Mouse (Mus musculus) brain, adult 2 months (tissue): ENCODE results near the gene Pyroxd2.
"Not testable (repeated sequence)": the region's sequence is repeated elsewhere in the genome, so short reads cannot be mapped to it uniquely, and the experiment has no call there.

ENCODE experiments used
- DNase-seq: peaks from one replicate; pipeline ENCODE4 v3.0.0; 2011; ENCODE audit warnings: low read depth, low spot score

Gene Pyroxd2

DNA sequence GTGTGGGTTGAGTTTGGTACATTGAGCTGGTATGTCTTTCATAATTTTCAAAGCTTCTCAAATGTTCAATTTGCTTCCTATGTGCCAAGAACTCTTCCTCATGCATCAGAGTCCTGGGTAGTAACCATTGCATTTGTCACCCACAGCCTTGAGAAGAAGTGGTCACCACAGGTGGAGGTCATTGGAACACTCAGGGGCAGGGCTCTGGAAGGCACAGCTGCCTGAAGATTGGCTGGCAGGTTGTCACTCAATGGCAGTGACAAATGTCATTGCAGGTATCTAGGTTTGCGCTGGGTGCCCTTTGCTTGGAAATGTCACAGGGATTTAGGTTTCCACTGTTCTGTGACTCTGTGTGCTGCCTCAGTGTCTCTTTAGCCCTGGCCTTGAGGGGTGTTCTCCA is 62.3 kb downstream of the Pyroxd2 start:
- DNase-seq, result no peak

DNA sequence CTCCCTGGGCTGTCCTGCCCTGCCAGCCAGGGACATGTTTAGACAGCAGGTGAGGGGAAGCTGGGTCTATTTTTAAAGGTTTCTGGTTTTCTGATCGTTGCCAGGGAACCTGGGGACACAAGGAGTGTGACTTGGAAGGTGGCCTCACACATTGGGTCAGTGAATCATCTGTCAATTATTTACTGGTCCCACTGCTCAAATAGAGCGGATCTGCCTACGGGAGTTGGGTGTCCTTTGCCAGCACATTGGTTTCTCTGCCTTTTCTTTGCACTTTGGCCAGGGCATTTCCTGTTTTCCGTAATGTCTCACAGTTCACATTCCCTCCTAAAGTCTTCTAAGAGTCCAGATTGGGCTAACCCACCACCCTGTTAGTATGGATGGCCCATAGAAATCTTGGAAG is 62.8 kb downstream of the Pyroxd2 start:
- no peak for DNase-seq

DNA sequence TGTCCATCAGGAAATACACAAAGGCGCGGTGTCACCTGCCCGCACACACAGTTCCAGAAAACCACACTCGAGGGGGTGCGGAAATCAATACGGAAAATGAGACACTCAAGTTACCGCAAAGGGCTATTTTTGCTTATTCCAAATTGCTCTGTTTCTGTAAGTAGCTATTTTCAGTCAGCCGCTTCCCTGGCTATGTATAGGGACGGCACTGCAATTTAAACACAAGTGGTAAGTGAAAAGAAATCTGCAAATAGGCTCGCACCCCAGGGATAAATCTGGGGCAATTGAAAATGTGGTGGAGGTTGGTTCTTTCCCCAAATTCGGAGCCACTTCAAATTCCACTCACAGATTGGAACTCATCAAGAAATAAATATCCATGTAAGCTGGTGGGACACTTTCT is 63.3 kb downstream of the Pyroxd2 start:
- DNase-seq, result peak; percentile 73

DNA sequence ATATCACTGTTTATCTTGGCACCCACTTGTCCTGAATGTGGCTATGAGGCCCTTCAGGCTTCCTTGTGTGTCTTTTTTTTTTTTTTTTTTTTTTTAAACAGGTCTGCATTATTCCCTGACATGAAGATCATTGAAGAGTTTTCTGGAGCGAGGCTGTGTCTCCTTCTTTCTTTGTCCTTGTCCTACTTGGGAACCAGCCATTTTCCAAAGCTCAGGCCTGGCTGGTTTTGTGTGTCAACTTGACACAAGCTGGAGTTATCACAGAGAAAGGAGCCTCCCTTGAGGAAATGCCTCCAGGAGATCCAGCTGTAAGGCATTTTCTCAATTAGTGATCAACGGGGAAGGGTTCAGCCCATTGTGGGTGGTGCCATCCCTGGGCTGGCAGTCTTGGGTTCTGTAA is 69.8 kb downstream of the Pyroxd2 start:
- not testable (repeated sequence) for DNase-seq

DNA sequence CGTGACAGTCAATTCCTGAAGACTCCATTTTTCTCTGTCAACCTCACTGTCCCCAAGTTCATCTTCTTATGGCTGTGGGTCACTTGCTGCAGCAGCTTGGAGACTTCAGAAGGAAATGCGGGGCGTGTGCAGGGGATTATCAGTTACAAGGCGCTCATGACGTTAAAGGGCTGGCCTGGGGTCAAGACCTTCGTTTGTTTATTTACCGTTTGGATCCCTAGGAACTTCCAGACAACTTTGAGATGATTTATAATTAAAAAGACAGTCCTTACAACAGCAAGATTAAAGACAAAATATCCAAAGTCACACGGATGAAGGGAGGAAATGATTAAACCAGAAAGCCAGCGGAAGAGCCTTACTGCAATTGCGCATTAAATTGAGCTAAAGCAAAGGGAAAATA is 74.4 kb downstream of the Pyroxd2 start:
- no peak for DNase-seq

DNA sequence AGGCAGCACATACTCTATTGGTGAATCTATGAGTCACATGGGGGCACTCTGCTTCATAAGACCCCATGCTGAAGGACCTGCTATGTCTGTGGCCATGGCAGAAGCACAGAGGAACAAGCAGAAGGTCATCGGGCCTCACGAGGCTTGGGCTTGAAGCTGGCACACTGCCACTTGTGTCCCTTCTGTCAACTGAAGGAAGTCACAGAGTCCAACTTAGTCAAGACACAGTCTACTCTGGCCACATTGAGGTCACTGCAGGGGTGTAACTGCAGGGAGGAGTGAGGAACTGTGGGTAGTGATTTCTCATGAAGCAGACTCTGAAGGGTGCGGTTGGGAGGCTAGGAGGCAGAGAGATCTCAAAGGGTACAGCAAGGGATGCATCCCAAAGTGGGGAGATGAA is 75.1 kb downstream of the Pyroxd2 start:
- no peak for DNase-seq

DNA sequence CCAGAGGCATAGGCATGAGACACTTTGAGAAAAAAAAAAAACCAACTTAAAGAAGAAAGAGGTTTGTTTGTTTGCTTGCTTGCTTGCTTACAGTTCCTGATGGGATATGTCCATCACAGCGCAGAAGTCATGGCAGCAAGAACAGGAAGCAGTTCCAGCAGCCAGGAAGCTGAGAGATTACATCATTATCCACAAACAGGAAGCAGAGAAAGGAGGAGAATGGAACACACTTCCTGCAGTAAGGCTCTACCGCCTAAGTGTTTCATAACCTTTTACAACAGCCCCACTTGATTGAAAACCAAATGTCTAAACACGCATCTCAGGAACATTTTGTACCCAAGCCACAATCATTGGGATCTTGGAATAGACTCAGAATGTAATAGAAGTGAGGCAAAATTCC is 75.6 kb downstream of the Pyroxd2 start:
- no peak for DNase-seq
